Mouse (Mus musculus) E14TG2a.4 (cell line): Measurements from ENCODE around the gene Stxbp1.

ENCODE experiments used
- CTCF ChIP-seq: conservative IDR thresholded peaks from 2 replicates; pipeline ENCODE4 v1.5.1; 2014; ENCODE audit warnings: low read length
- POU5F1 ChIP-seq: IDR thresholded peaks from 2 replicates; pipeline ENCODE4 v1.6.1; 2014; ENCODE audit warnings: low read length, borderline replicate concordance

GRCm38 (mm10) chr2:32798251-32798962 lies 48.6 kb downstream of the Stxbp1 start:
- no peak for TF ChIP-seq POU5F1
- no peak for TF ChIP-seq CTCF
